Mouse (Mus musculus): ENCODE results near the gene Cdh23.
A peak's percentile ranks its signal among the peaks of the same experiment; 100 is the strongest.

Cdh23 gene

DNA sequence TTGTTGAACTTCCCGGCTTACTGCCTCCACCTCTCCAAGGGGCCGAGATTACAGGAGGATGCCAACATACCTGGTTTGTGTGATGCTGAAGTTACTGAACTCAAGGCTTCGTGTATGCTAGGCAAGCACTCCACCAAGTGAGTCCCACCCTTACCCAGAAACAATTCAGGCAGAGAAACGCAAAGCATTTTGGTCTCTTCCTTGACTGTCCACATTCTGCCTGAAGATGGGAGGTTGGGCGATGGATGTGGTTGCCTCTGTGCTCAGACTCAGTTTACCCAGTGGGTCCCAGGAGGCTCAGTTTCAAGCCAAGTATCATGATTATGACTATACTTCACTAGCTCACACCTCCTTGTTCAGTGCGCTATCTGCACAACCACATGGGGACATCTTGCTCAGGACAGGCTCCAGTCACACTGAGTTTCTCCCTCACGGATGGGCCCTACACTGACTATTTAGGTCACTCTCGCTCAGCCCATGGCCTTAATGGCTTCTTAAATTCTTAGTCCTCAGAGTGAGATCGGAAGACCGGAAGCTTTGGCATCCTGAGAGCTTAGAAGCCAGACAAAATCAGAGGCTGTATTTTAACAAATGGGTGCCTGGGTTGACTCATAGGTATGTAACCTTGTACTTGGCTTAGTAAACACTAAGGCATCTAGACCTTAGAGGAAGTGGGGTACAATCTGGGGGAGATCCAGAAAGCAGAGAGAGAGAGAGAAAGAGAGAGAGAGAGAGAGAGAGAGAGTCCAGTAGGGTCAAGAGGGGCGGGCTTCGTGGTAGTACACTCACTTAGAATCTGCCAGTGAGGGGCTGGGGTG, 118.2 kb downstream of the Cdh23 start:
- DNase-seq (ENCODE audit: low read depth, low spot score), result no peak

DNA sequence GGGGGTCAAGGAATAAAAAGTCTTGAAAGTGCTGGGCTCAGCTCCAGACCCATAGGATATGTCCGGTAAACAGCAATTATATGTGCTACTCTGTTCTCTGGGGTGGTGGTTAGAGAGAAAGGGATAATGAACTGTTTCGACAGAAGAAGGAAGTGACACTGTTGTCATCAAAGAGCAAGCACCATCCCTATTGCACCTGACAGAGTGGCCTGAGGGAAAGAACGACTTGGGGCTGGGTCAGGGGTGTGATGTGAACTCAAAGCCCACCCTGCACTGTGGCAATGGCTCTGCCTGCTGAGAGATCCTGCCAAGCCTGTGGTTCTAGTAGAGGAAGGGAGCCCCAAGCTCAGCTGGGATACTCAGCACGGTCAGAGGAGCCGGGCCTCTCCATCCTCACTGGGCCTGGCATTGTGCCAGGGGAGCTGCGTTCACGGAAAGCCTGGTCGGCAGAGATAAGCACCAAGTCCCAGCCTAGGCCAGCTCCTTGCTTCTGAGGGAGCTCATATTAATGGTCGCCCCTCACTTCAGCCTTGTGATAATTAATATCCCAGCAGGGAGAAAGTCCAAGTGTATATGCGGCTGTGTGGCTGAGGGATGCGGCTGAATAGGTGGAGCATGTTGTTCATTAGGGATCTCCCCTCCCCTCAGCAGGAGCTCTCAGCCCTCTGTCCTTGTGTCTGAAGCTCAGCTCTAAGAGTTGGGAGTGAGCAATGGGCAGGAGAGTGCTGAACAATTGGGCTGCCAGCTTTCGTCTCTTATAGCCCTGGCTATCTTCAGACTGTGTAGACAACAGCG, 119.0 kb downstream of the Cdh23 start:
- DNase-seq (ENCODE audit: low read depth, low spot score), result no peak

DNA sequence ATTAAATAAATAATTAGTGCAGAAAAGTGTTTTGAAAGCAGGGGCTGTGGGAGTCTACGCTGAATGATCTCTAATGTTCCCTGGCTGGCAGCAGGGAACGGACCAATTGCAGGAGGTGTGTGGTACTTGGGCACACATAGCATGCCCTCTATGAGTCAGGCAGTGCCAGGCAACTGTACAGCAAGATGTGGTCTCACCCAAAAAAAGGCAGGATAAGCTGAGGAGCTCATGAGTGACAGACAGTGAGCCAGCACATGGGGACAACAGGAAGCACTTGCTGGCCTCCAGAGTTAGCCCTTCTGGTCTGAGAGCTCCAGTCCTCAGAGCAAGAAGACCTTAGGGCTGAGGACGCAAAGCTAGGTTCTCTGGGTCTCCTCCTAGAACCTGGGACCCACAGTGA, 121.4 kb downstream of the Cdh23 start:
- no peak for DNase-seq (ENCODE audit: low read depth, low spot score)

DNA sequence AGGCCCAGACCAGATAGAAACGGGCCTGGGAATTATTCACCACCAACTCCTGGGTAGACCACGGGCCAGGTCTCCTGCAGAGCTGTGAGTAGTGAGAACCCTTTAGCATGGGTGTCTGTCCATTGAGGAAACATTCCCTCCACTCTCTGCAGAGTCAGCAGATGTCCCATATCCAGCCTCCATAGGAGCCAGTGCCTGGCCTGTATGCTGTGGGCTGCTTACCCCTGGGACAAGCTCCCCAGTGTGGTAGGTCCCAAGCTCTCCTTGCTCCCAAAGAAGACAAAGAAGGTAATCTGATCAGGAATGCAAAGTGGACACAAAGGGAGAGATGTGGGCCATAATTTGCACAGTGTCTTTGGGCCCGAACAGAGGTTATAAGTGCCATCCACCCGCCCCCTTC, 124.8 kb downstream of the Cdh23 start:
- no peak for DNase-seq (ENCODE audit: low read depth, low spot score)

DNA sequence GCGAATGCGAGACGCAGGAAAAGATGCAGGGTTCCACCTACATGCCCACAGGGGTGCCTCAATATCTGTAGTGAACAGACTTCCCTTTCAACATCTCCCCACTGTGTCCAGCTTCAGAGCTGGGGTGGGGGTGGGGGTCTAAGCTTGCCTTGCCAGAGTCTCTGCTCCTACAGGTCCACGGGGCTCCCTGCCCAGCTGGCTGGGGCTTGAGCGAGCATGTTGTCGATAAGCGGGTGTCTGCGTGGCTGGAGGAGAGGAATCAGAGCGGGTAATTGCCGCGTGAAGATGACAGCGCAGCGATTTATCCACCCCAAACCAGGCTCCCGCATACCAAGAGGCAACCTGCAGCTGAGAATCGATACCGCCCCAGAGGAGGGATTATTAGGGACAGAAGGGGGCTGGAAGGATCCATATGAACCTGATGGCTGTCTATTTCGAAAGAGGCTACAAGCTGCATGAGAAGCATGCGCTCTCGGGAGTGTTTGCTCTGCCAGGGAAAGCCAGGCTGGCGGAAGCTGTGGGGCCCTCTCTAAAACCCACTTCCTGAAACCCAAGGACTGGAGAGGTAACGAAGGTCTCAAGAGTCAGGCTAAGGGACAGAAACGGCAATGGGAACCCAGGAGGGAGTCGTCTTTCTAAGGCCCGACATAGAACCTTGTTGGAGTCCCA, 129.8 kb downstream of the Cdh23 start:
- no peak for DNase-seq (ENCODE audit: low read depth, low spot score)

DNA sequence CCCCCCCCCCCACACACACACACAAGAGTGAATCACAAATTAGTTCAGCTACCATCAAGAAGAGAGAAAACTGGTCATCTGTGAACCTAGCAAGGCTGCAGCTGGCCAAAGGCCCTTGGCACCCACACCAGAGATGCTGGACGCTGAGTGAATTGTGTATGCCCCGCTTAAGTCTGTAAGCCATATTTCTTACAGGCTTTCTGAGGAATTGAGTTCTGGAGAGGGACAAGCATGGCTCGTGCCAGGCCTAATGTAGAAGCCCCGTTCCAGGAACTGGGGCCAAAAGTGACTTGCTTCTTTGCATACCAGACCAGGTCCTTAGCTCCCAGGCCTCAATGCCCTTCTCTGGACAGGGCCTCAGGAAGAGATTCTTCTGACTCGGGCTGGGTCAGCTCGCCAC, 132.2 kb downstream of the Cdh23 start:
- DNase-seq (ENCODE audit: low read depth, low spot score), result no peak

DNA sequence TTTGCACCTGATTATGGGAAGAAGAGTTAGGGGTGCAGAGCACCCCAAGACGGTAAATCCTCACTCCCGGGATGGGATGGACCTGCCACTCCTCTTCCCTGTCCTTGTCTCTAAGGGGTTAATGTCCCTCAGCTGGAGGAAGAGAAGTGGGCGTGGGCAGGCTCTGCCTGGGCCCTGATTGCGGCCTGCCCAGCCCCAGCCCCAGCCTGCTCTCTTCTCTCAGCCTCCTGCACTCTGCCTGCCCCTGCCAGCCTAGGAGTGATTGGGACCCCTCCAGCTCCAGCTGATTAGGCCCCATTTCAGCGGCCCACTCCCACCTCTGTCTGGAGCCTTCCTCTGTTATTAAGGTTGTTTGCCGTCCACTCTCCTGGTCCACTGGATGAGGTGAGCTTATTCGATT, 133.3 kb downstream of the Cdh23 start:
- no peak for DNase-seq (ENCODE audit: low read depth, low spot score)

DNA sequence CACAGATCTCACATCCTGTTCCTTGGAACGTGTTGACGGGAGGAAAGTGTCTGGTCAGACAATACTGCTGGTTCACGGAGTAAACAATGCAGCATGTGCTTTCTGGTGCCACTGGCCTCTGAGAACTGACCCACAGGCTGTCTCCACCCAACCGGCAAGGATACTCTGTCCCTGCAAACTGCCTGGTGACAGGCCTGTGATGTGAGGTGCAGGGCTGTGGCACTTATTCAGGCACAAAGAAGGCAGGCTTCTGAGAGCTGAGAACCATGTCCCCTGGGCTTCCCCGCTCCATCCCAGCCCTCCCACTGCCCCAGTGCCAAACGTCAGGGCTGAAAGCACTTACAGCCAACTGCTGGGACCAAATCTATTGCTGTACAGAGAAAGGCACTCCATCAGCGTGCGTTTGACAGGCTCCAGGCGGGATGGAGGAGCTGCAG, 137.8 kb downstream of the Cdh23 start:
- no peak for DNase-seq (ENCODE audit: low read depth, low spot score)

DNA sequence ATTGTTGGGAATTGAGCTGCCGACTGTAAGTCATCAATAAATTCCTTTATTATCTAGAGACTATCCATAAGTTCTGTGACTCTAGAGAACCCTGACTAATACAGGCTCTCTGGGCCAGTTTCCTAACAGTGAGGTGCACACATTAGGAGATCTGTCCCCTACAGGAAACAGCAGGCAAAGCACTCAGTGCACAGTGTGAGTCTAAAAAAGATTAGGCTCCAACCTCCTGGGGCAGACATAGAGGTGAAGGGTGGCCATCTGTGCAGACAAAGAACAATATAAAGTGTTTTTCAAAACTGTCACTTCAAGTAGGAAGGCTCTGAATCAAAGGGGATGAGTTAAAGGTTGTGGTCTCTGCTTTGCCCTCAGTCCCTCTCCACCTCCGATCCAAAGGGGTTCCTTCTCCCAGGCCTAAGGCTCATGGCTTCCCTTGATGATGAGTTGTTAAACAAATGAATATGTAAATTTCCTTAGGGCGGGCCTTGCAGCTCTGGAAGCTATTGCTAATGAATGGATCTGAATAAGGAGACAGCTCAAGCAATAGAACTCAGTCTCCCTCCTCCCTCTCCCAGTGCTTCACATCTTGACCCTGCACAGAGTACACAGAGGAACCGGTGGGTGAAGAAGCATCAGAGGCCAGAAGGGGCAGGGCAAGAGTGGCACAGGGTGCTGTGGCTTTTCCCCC, 143.2 kb downstream of the Cdh23 start:
- DNase-seq (ENCODE audit: low read depth, low spot score), result no peak

DNA sequence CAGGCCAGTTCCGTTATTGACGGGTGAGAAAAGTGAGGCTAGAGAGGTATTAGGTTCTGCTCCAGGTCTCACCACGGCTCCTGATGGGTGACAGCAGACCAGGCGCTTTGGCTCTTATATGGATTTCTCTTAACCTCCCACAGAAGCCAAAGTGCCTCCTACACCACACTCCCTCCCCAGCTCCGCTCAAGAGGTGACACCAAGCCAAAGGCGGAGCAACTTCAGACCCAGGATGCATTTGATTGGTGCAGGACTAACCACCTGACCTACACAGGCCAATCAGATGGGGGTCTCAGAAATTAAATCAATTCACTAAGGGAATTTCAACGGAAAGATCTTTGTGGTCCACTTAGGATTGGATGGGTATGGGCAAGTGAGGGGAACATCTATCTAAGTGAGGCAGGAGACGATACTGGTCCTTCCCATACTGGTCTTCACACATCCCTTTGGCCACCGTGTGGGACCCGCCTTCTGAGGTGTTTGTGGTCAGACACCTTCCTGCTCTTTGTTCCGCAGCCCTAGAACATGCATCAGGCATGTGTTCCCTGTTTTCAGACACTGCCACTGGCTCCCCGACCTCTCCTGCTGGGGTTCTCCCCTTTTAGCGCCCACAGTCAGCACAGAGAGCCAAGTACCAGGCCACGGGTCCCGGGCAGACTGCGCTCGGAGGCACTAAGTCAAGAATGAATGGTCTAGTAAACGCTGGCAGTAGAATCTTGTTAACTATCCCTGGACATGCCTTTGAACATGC, 157.0 kb downstream of the Cdh23 start:
- no peak for DNase-seq (ENCODE audit: low read depth, low spot score)

DNA sequence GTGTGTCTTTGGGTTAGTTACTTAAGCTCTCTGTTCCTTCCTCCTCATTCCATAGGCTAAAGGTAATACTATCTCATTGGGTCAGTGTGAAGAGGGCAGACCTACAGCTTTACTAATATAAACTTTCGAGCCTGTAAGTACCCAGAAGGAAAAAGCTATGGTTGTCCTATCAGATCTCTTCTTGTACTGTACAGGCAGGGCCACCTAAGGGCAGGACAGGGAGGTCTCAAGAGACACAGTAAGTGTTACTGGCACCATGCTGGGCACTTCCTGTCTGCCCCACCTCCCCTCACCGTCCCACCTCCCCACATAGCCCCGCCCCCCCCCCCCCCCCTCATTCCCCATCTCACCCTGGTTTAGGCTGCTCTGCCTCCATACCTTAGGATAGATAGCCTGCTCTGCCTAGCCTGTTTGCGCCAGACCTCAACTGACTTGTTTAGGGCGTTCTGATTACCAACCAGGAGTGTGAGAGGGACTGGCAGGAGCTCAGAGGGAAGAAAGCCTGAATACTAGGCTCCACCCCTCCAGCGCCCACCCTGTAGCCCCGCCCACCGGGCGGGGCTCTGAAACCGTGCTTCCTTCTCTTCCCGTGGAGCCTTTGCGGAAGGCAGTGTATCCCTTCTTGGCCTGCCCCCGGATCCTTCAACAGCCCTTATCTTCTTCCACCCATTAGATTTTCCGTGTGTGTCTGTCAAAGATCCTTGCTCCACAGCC, 160.0 kb downstream of the Cdh23 start:
- DNase-seq (ENCODE audit: low read depth, low spot score), result no peak

DNA sequence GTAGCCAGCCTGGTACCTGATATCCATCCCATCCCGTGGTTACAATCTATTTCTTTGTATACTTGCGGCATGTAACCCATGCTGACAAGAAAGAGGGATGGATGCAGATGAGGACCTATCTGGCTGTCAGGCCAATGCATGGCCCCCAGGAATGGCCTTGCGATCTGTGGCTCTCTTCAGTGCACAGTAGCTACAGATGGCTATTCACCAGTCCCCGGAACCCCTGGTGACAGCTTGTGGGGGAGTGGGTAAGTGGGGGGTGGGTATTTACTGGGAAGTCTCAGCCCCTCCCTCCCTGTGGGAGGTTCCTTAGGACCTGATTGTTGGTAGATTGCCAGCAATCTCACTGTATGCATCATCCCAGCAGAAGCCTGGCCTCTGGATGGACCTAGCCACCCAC, 163.8 kb downstream of the Cdh23 start:
- no peak for DNase-seq (ENCODE audit: low read depth, low spot score)

DNA sequence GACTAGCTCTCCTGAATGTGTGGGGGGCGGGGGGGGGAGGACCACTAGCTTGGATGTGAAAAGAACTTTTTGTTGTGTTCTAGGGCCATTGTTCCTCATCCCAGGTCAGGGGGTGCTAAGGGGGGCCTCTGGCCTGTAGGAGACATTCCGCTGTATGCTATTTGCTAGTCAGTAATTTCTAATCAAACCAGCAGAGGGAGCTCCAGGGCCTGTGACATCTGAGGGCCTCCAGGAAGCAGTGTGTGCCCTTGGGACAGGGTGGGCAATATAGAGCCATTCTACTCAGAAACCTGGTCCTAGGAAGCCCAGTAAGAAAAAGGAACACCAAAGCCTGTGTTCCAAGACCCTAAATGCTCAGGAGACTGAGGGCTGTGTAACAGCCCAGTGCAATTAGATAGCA, 164.9 kb downstream of the Cdh23 start:
- peak; percentile 54 for DNase-seq (ENCODE audit: low read depth, low spot score)

DNA sequence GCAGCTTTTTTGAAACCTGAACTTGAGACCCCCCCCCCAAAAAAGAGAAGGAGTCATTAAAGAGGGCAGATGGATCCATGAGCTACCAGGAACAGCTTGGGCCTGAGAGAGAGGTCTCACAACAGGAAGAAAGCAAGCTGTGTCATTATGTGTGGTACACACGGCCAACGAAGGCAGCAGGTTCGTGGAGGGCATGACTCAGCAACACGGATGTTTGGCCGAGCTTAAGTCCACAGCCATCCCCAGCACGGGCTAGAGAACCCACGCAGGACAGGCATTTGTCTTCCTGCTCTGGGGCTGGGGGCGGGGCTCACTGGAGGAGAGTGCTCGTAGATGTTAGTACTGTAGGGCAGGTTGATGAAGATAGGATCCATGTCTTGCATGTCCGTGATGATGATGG, 165.7 kb downstream of the Cdh23 start:
- no peak for DNase-seq (ENCODE audit: low read depth, low spot score)

DNA sequence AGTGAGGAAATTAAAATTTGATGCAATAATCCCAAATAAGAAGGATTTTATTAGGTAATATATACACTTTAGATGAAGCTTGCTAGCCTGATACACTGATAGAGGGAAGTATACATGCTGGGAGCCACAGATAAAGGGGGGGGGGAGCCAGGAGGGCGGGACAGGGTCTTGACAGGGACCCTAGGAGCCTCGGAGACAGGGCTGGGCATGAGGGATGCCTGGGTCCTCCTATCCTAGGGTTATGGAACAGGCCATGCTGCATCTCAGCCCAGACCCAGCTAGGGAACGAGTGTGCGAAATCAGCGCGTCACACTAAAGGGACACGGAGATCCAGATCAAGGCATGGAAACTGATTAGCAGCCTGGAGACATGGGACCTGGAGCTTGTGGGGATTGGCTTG, 168.3 kb downstream of the Cdh23 start:
- no peak for DNase-seq (ENCODE audit: low read depth, low spot score)

DNA sequence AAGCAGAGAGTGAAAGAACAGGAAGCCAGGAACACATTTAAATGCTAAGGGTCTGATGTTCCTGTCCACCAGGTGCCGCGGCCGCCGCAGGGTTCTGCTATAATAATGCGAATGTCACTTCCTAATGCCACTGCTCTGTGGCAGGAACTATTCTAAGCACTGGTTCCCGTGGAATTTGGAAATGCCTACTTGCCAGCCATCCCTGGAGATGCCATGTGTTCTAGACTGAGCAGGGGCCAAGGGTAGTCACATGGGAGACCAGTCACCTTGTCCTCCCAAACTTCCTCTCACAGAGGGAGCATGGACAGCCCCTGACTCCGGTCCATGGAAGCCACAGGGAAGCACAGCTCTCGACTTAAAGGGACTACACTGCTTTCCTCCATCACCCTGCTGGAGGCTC, 171.2 kb downstream of the Cdh23 start:
- no peak for DNase-seq (ENCODE audit: low read depth, low spot score)

DNA sequence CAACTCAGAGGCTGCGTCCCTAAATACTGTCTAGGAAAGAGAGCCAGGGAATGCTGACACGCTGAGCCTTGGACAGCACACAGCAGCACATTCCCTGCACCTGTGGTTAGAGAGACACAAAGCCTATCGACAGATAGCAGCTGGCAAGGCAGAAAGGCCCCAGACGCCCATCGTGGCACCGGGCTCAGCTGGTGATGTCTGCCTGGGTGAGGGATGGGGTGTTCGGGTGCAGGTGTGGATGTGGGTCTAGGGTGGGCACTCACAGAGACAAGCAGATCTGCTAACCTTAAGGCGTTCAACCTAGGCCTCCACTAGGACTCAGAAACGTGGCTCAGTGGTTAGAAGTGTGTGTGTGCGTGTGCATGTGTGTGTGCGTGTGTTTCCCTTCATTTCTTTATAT, 180.0 kb downstream of the Cdh23 start:
- DNase-seq (ENCODE audit: low read depth, low spot score), result no peak

DNA sequence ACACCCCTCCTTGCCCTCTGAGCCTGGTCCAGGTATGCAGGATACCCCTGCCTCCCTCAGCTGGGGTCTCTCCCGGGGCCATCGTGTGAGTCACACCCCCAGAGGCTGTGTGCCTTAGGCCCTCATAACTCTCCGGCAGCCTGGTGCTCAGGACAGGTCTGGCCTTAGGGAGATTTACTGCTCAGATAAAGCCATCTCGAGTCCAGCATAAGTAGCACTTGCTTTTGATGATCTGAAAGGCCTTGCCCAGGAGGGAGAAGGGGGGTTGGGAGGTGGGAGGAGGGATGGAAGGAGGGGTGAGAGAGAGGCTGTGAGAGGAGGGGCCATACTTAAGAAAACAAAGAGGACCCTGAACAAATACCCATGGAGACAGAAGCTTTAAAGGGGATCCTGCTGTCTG, 197.8 kb downstream of the Cdh23 start:
- no peak for DNase-seq (ENCODE audit: low read depth, low spot score)

DNA sequence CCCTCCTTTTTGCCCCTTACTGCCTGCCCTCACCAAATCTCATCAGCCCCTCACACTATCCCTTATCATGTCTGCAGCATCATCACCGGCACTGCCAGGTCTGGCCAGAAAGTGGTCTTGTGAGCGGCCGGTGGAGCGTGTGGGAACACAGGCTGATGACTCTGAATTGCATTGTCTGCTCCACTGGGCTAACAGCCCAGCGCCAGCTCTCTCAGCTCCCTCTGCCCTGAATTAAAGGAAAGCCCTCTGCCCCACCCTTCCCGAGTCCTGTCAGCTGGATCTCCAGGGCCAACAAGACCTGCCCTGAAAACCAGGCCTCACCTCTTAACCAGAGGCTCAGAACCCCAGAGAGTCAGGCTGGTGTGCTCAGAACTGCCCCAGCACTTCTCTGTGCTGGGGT, 201.2 kb downstream of the Cdh23 start:
- DNase-seq (ENCODE audit: low read depth, low spot score), result no peak

DNA sequence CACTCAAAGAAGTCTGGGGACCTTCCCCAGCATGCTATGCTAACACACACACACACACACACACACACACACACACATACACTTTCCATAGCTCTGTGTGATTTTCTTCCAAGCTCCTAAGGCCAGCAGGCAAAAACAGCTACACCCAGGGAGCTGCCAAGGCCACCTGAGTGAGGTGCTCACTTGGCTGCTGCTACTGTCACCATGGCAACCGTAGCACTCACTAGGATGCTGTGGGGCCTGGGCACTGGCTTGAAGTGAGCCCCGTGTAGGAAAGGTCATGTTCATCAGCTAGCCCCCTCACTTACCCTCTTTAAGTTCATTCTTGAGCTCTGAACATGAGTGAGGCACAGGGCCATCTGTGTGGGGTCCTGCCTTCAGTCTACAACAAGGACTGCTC, 204.8 kb downstream of the Cdh23 start:
- no peak for DNase-seq (ENCODE audit: low read depth, low spot score)

DNA sequence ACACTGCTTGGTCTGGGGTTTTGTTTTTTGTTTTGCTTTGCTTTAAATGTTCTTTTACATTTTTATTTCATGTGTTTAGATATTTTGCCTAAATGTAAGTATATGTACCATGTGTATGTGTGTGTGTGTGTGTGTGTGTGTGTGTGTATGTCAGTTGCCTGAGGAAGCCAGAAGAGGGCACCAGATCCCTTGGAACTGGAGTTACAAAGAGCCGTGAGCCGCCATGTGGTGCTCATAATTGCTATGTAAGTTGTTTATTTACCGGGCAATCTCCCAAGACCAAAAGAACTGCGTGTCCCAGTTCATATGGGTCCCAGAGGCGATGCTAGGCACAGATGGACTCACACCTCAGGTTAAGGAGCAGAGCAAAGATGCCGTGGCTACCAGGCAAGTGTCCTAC, 214.9 kb downstream of the Cdh23 start:
- no peak for DNase-seq (ENCODE audit: low read depth, low spot score)

Measured in retina, postnatal 7 days (tissue).